Mouse (Mus musculus): ENCODE measurements around the gene Tgm2.

DNA sequence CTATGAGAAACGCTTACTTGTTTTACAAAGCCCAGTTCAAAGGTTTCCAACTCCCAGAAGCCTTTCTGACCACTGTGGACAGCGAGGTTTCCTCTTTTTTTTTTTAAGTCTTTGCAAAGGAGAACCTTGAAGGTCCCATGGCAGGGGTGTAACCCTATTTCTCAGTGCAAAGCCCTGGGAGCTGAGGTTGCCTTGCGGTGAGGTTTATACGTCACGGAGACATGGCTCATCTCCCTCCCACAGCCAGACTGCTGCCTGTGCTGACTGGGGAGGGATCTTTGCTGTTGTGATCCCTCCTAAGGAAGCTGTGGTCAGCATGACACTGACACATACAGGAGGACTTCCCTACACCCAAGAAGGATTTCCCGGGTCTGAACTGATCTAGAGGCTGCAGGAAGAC lies 13.2 kb downstream of the Tgm2 start:
- TF ChIP-seq POLR2A (IDR thresholded peaks at IDR 0.05; ENCODE audit: insufficient read depth, low read depth, low read length) (no peak), CTCF (IDR thresholded peaks at IDR 0.05; ENCODE audit: insufficient read depth, low read depth, low read length) (no peak)

Measured in olfactory bulb, adult 2 months (tissue).